Mouse (Mus musculus): ENCODE measurements at regions not wholly inside any gene's neighbourhood (a gene's known extent, or its start where the extent isn't known, plus 50 kb on each side); places are given as distances from the start of the nearest gene placed in this dataset.

GRCm38 (mm10) chr15:54097498-54097897, 212.8 kb downstream of the Gm7489 start:
- TF ChIP-seq CTCF (IDR thresholded peaks at IDR 0.05; ENCODE audit: low read depth, low read length) (no peak), POLR2AphosphoS5 (IDR thresholded peaks at IDR 0.05; ENCODE audit: insufficient replicate concordance, low read depth, low read length) (no peak), GATA1 (IDR thresholded peaks at IDR 0.05; ENCODE audit: borderline replicate concordance, low read length) (no peak)
